Mouse (Mus musculus): ENCODE measurements around the gene Ccr7. TPM values are rescaled to one million over a fixed set of nuclear protein-coding genes. Genes with fewer than 3 reads are reported as not detected.

Gene Ccr7
- total and polyA plus RNA-seq, 3 experiments: 203 to 306 (median 241) TPM

DNA sequence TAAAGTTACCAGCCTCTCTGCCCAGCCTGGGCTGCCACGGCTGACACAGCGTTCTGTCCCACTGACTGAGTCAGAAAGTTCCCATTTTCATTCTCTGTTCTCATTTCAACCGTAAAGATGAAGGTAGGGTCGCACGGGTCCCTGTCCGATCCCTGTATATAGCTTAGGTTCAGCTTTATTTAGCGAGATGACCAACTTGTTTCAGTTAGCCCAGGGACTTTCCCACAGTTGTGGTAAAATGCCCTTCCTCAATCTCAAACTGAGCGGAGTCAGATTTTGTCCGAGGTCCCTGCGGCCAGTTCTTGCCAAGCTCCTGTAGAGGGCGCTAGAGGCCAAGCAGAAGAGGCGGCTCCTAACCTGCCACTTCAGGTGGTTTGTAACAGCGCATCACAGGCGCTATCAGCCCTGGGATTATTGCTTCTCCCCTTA, 34.3 kb upstream of the Ccr7 start:
- peaks cover 12% of the 10 kb centered on the region for H3K9me3 ChIP-seq (replicated peaks; ENCODE audit: low read length)
- H3K4me3 ChIP-seq (replicated peaks in 1 of 3; ENCODE audit: low read depth in 2 of 3, low read length in 2 of 3, poor library complexity in 1 of 3): peak overlapping the region in 1 of 3 experiments; percentile 1
- peak; percentile 97 for DNase-seq (ENCODE audit: extremely low read depth)
- in situ Hi-C loops (cut with MboI; ENCODE audit: low pct_ligation_motif_present, low pct_unique_long_range_greater_than_20kb, low sequenced_read_pairs) (no loop called here), dilution Hi-C loops (cut with MboI; ENCODE audit: extremely low pct_ligation_motif_present, extremely low pct_unique_long_range_greater_than_20kb, low sequenced_read_pairs) (no loop called here)
- no peaks in the 10 kb centered on the region for H3K27me3 ChIP-seq (replicated peaks)
- H3K79me2 ChIP-seq (replicated peaks; ENCODE audit: control insufficient read depth, extremely low read depth, insufficient read depth, poor library complexity, severe bottlenecking): no peaks in the 10 kb centered on the region
- peaks cover 0 to 4% of the 10 kb centered on the region in 2 experiments for H3K36me3 ChIP-seq (replicated peaks in 1 of 2; ENCODE audit: control insufficient read depth in 1 of 2, insufficient read depth in 1 of 2, low read length in 1 of 2)
- TF ChIP-seq NELFE (IDR thresholded peaks at IDR 0.05; ENCODE audit: low read depth, low read length) (peak; percentile 59; the same call in 1 of the 2 replicates), RCOR1 (conservative IDR thresholded peaks at IDR 0.05; ENCODE audit: low read depth, low read length) (peak; percentile 90; the same call in 1 of the 2 replicates), SMC3 (IDR thresholded peaks at IDR 0.05; ENCODE audit: low read depth, low read length) (peak; percentile 95), UBTF (IDR thresholded peaks at IDR 0.05; ENCODE audit: low read depth, low read length) (no peak), RAD21 (IDR thresholded peaks at IDR 0.05; ENCODE audit: low read depth, low read length) (peak; percentile 89), USF1 (IDR thresholded peaks at IDR 0.05; ENCODE audit: low read depth, low read length) (no peak), POLR2AphosphoS2 (IDR thresholded peaks at IDR 0.05; ENCODE audit: low read depth, low read length) (peak; percentile 55; the same call in 1 of the 2 replicates), EP300 (IDR thresholded peaks at IDR 0.05; ENCODE audit: low read length) (peak; percentile 98), E2F4 (IDR thresholded peaks at IDR 0.05; ENCODE audit: insufficient replicate concordance, low read depth, low read length) (no peak), USF2 (conservative IDR thresholded peaks at IDR 0.05; ENCODE audit: low read depth, low read length) (no peak), MAX (IDR thresholded peaks at IDR 0.05; ENCODE audit: low read length) (peak; percentile 81), MXI1 (IDR thresholded peaks at IDR 0.05; ENCODE audit: low read depth, low read length) (peak; percentile 34; the same call in 1 of the 2 replicates), ZNF384 (IDR thresholded peaks at IDR 0.05; ENCODE audit: low read depth, low read length) (no peak; the same call in none of the 2 replicates), TCF12 (IDR thresholded peaks at IDR 0.05; ENCODE audit: low read depth, low read length) (peak; percentile 96), CHD1 (IDR thresholded peaks at IDR 0.05; ENCODE audit: low read depth, low read length) (peak; percentile 8; the same call in 1 of the 2 replicates), ZKSCAN1 (IDR thresholded peaks at IDR 0.05; ENCODE audit: borderline replicate concordance, low read depth, low read length) (no peak), BHLHE40 (IDR thresholded peaks at IDR 0.05; ENCODE audit: low read depth, low read length) (peak; percentile 98), ELF1 (IDR thresholded peaks at IDR 0.05; ENCODE audit: low read depth, low read length) (peak; percentile 73; the same call in 1 of the 2 replicates), ZC3H11A (IDR thresholded peaks at IDR 0.05; ENCODE audit: low read depth, low read length) (peak; percentile 47), TBP (conservative IDR thresholded peaks at IDR 0.05; ENCODE audit: low read depth, low read length) (peak; percentile 82), CHD2 (IDR thresholded peaks at IDR 0.05; ENCODE audit: low read length) (peak; percentile 85), NRF1 (IDR thresholded peaks at IDR 0.05; ENCODE audit: low read depth, low read length) (peak; percentile 42; the same call in 1 of the 2 replicates), MYC (IDR thresholded peaks at IDR 0.05; ENCODE audit: low read depth, low read length) (peak; percentile 91), JUN (IDR thresholded peaks at IDR 0.05; ENCODE audit: insufficient read depth, low read depth, low read length) (peak; percentile 95), JUND (conservative IDR thresholded peaks at IDR 0.05; ENCODE audit: low read depth, low read length) (peak; percentile 92), MAFK (IDR thresholded peaks at IDR 0.05; ENCODE audit: insufficient replicate concordance, low read length) (peak; percentile 89), IRF4 (IDR thresholded peaks at IDR 0.05; ENCODE audit: low read depth, low read length) (peak; percentile 98), CTCF (conservative IDR thresholded peaks at IDR 0.05 in 1 of 2, IDR thresholded peaks at IDR 0.05 in 1 of 2; ENCODE audit: low read depth in 2 of 2, low read length in 2 of 2) (peak; percentile 81 to 95), ZMIZ1 (IDR thresholded peaks at IDR 0.05; ENCODE audit: low read depth, low read length) (no peak), SIN3A (IDR thresholded peaks at IDR 0.05; ENCODE audit: low read length) (peak; percentile 91), HCFC1 (IDR thresholded peaks at IDR 0.05; ENCODE audit: low read depth, low read length) (peak; percentile 22; the same call in 1 of the 2 replicates), PAX5 (IDR thresholded peaks at IDR 0.05; ENCODE audit: low read length) (no peak), MAZ (IDR thresholded peaks at IDR 0.05; ENCODE audit: low read depth, low read length) (peak; percentile 65), POLR2A (IDR thresholded peaks at IDR 0.05; ENCODE audit: low read depth, low read length) (peak; percentile 61), ETS1 (conservative IDR thresholded peaks at IDR 0.05; ENCODE audit: low read depth, low read length) (peak; percentile 99), KAT2A (IDR thresholded peaks at IDR 0.05; ENCODE audit: insufficient replicate concordance, low read length) (0 out of 2 replicates have a peak, but pooled peaks have one; percentile 31), GABPA (IDR thresholded peaks at IDR 0.05; ENCODE audit: insufficient replicate concordance, low read depth, low read length) (no peak), MEF2A (IDR thresholded peaks at IDR 0.05; ENCODE audit: borderline replicate concordance, low read depth, low read length) (peak; percentile 100)
- H3K9ac ChIP-seq (ENCODE audit: insufficient read depth, low read depth): peak overlapping the region; percentile 82
- peak overlapping the region; percentile 92 for H3K4me2 ChIP-seq (ENCODE audit: insufficient read depth, low read depth, poor library complexity, severe bottlenecking)
- H3K4me1 ChIP-seq (ENCODE audit: control insufficient read depth in 1 of 2, insufficient read depth in 2 of 2): peaks cover 31 to 52% of the 10 kb centered on the region in 2 experiments
- H3K27ac ChIP-seq (ENCODE audit: insufficient read depth, low read depth): peak overlapping the region; percentile 99
